Mouse (Mus musculus) thymus, postnatal 4 days (tissue): ENCODE measurements around the gene Ipo7.
A peak's percentile ranks its signal among the peaks of the same experiment; 100 is the strongest.
"Not testable (repeated sequence)": the region's sequence is repeated elsewhere in the genome, so short reads cannot be mapped to it uniquely, and the experiment has no call there.

Source experiments
- DNase-seq: peaks from one replicate; pipeline ENCODE4 v3.0.0; 2021

Gene Ipo7

DNA sequence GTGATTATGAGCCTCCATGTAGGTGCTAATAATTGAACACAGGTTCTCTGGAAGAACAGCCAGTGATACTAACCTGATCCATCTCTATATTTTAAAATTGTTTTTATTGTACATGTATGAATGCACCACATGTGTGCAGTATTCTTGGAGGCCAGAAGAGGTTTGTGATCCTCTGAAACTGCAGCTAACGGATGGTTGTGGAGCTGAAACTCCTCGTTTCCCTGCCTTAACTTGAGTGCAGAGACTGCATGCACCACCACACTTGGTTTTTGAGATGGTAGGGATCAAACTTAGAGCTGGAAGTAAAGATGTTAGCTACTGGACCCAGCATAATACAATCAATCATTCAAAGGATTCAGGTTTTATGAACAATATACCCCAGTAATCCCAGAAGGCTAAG is 8.5 kb downstream of the Ipo7 start:
- no peak for DNase-seq

DNA sequence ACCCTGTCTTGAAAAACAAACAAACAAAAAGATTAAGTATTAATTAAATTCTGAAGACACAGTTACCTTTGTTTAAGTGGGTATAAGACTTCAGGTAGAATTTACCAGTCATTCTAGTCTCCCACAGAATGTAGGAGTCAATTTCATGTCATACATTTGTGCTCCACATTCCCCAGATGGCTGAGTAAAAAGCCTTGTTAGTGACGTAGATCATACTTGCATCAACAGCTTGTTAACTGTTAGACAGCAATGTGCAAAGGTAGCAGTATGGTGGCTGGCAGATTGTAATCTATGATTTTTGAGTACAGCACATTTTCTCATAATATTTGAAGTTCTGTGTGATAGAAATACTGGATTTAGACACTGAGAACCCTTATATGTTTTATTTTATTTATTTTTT is 10.8 kb downstream of the Ipo7 start:
- DNase-seq: no peak

DNA sequence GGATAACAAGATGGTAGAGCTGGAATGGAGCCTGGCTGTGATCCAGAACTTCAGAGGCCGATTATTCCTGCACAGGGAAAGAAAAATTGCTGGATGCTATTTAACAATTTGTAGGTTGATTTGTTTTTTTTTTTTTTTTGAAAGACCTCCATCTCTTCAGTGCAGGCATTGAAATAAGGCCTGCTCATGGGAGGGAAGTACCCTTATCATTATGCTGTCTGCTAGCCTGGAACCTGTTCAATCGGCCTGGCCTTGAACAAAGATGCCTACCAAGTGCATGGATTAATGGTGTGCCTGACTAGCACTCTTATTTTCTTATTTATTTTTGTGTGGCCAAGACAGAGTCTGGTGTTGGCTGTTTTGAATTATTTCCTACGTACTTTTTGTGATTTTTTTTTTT is 12.3 kb downstream of the Ipo7 start:
- no peak for DNase-seq

DNA sequence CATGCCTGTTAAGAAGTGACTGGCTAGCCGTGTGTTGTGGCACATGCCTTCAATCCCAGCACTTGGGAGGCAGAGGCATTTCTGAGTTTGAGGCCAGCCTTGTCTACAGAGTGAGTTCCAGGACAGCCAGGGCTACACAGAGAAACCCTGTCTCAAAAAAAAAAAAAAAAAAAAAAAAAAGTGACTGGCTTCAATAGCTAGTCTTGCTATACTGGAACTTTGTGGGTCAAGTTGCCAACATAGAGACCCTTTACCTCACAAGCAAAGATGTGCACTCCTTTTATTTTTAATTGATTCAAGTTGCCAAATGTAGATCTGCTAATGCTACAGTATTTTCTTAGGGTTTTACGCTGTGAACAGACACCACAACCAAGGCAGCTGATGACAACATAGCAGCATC is 39.6 kb downstream of the Ipo7 start:
- not testable (repeated sequence) for DNase-seq

DNA sequence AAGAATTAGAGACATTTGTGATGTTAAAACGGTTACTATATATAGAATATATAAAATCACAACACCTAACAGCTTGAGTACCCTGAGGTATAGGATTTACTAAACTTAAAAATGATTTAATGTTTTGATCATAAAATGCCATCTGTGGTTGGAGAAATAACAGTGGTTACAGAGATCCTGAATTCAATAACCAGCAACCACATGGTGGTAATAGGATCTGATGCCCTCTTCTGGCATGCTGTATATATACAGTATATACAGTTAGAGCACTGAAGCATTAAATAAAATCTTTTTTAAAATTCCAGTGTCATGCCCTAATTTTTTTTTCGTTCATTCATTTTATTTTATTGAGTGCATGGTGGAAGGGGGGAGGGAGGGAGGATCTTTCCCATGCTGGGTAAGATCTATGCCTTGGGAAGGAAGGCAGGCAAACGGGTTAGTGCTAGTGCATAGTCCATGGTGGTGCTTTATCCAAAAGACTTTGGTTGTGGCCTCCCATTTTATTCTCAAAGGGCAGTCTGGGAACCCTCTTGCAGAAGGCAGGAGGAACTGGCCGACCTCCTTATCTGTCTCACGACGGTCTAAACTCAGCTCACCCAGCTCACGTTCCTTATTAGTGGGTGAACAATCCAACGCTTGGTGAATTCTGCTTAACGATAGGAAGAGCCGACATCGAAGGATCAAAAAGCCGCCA is 41.2 kb downstream of the Ipo7 start:
- peak; percentile 32 for DNase-seq

DNA sequence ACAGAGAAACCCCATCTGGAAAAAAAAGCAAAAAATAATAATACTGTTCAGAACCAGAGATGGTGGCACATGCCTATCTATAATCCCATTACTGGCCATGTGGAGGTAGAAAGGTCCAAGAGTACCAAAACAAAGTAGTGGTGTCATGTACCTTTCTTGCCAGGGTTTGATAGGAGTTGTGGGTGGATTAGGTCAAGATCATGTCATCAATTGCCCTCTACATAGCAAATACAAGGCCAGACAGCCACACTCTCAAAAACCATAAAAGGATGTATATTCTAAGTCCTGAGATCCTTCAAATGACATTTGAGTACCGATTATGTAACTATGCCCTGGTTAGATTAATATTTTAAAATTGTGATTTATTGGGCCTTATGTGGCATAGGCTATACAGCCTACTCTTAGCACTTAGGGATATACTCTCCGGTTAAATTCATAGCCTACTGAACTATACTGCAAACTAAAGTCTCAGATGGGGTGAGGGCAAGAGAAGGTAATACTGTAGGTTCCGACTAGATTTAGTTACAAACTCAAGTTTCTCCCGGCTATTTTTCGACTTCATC is 42.1 kb downstream of the Ipo7 start:
- DNase-seq: no peak

DNA sequence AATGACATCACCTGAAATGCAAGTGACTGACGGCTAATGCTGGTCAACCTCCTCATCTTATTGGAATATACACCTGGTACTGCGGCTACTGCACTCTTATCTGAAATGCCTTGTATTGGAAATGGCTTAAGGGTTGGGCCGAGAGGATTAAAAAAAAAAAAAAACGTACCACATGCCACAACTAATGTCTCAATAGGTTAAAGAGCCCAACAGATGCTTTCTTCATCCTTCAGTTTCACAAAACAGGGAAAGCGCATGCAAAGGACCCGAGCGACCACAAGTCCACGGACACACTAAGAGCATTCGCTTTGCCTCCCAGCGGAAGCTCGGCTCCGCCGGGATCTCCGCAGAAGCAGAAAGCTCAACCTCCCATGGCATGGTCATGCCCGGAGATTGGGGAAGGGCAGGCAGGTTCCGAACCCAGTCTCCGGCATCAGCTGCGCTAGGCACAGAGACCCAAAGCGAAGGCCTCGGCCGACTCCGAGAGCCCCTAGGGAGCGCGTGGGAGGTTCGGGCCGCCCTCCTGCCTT is 42.7 kb downstream of the Ipo7 start:
- DNase-seq: no peak

DNA sequence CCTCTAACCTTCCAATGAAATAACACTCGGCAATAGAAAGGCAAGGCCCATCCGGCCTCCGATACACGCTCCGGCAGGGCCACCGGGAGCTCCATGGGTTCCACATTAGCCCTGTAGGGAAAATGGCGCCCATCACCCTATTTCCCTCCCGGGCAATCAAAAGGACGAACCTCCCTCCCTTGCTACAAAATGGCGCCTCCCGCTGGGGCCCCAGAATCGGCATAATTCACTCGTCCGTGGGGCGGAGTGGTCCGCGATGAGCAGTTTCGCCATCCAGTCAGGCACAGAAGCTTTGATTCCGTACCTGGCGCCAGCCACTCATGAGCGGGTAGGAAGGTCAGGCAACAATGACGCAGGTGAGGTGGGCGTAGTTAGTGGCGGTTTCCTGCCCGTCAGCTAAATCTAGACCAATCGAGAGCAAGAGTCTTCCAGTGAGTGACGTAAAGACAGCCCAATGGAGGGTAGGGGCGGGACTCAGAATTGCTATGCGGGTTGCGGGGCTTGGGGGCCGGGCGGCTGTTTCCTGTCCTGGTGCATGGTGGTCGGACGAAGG is 43.2 kb downstream of the Ipo7 start, which contains the start of gene Zfp143:
TSS of gene Zfp143 (plus strand) at position 19 of the 553 bp plus-strand sequence.
- DNase-seq: peak; percentile 99

DNA sequence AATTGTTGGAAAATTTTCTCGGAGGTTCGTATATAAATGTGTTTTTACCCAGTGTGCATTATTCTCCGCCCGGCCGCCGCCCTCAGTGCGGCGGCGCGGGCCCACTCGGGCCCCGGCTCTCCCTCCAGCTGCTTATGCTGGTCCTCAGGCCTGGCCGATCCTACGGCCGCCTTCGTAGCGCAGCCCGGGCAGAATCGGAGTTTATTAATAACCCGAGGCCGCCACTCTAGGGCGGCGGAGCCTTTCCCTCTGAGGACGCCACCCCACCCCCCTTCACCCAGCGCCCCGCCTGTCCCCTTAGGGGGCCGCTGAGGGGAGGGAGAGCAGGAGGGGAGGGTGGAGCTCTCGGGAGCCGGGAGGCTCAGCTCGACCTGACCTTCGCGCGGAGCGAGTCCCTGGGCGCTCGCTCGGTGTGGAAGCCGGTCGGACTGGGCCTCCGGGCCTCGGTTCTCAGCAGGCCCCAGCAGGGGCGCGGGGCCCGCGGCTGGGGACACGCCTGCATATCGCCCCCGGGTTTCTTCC is 43.7 kb downstream of the Ipo7 start:
- peak; percentile 85 for DNase-seq

DNA sequence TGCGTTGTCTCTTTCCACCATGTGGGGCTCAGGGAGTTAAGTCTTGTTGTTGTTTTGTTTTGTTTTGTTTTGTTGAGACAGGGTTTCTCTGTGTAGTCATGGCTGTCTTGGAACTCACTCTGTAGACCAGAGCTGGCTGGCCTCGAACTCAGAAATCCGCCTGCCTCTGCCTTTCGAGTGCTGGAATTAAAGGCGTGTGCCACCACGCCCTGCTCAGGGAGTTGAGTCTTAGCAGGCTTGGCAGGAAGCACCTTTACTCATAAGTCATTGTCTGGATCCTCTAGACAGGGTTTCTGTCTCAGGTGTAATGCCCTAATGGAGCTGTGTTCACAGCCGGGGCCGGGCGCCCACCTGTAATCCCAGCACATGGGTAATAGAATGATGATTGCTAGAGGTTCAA is 45.7 kb downstream of the Ipo7 start:
- DNase-seq: no peak

DNA sequence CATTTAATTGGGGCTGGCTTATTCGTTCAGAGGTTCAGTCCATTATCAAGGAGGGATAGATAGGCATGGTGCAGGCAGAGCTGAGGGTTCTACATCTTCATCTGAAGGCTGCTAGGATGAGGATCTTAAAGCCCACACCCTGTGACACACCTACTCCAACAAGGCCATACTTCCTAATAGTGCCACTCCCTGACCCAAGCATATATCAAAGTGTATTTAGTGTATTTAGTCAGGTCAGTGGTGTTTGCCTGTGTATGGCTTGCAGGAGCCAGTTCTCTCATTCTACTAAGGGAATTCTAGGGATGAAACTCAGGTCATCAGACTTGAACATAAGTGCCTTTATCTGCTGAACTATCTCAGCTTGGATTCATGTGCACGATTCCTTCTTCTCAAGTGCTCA is 51.0 kb downstream of the Ipo7 start:
- DNase-seq: no peak

DNA sequence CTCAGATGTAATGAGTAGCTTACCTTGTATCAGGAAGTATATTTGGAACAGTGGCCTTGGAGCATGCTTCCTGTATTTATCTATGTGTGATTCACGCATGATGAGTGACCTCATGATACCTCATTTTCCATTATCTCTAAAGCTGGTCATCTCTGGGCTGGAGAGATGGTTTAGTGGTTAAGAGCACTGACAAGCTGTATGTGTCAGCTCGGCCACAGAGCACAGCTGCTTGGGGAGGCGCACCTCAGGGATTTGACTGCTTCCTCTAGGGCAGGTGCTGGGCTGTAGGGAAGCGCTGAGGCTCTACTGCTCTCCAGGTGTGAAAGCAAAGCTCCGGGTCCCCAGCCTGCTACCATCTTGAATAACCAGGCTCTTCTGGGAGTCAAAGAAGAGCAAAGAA is 60.1 kb downstream of the Ipo7 start:
- no peak for DNase-seq

DNA sequence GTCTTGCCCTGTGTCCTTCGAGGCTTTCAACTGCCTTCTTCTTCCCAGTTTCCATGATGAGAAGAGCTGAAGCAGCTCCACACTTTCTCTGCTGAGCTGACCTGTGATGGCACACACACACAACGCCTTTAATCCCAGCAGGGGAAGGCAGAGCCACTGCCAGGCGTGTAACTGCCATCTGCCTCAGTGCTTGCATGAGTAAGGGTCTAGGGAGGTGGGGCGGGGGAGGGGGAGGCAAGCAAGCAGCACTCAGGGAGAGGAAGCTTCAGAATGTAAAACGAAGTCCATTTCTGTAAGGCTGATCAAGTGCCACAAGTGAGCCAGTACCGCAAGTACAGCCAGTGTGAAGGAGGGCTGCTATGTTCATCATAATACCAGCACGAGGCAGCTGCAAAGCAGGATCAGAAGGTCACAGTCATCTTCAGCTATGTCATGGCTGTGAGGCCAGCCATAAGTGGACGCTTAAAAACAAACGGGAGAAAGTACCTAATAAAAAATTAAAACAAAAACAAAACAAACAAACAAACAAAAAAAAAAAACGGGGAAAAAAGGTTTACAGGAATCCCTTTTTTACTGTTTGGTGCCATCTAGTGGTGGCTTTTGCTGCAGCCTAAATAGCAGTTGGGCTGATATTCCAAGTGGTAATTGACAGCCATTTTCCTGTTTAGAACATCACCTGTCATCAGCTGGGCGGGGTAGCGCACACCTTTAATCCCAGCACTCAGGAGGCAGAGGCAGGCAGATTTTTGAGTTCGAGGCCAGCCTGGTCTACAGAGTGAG is 65.5 kb downstream of the Ipo7 start:
- DNase-seq: peak; percentile 69

DNA sequence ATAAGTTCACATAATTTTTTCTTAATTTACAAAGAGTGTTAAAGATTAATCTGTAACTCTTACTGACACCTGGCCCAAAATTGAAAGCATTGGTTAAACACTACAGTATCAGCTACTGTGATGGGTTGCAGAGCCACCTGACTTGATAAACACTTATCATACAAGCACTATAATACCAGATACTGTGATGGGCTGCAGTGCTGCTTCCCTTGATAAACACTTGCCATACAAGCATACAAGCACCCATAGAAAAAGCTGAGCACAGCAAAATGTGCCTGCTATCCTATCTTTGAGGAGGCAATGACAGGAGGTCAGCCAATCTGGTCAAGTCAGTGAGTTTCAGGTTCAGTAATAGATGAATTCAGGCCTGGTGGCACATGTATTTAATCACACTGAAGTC is 67.1 kb downstream of the Ipo7 start:
- no peak for DNase-seq

DNA sequence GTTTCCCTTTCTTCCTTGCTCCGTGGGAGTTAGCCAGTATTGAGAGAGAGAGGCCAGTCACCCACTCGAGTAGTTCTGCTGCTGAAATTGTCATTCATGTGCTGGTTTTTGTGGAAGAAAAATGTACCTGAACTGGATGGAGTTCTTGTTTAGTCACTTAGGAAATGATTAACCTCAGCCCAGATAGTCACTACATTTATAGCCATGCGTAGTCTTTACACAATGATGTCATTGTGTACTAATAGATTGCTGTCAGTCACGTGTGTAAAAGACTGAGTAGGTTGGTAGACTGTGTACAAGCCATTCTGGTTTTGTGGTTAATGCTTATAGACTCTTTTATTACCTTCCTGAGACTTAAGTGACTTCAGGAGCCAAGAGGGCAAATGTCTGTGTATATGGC is 69.8 kb downstream of the Ipo7 start:
- no peak for DNase-seq

DNA sequence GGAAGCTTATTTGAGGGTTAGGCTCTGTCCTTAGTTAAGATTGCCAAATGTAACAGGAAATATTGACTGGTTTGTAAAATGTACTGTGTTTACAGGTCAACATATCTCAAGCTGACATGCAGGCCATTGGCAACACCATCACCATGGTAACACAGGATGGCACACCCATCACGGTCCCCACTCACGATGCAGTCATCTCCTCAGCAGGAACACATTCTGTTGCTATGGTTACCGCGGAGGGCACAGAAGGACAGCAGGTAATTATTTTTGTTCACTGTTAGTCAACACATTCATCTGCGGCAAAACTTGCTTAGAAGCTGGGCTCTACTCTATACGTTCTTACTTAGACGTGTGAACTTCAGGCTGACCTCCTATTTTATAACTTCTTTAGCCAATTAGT is 73.6 kb downstream of the Ipo7 start:
- no peak for DNase-seq

DNA sequence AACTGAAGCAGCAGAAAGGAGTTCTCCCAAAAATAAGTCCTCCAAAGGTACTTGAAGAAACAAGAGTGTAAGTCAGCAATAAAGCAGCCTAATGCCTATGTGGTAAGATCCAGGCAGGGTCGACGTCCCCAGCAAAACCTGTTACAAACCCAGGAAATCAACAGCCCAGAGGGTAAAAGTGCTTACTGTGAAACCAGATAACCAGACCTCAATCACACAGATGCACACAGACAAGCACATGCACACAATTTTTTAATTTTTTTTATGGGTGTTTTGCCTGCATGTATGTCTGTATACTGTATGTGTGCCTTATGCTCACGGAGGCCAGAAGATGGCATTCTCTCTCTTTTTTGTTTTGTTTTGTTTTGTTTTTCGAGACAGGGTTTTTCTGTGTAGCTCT is 78.3 kb downstream of the Ipo7 start:
- no peak for DNase-seq

DNA sequence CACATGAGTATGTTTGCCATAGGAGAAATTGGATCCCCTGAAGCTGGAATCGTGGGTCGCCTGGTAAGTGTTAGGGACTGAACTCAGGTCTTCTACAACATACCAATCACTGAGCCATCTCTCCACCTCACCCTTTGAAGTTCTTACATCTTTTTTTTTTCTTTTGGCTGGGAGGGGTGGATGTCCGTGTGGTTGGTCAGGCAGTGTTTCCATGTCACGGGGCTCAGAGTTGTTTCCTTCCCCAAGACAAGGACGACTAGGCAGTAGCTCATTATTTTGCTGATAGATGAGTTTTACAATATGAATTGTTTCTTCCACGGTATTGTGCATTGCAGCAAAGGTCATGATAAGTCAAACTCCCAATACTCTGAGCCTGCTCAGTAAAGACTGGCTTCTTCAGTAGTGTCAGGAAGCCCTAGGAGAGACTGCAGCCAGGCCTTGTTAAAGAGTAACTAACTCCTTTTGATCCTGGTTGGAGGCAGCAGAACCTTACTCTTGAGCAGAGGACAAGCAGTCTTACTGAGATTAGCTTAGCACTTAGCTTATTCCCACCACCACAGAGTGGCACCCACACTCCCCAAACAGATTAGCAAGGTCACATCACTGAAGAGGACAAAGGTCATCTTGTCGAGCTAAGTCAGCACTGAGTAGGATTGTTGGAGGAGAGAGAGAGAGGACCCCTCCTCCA is 79.2 kb downstream of the Ipo7 start:
- DNase-seq: no peak

DNA sequence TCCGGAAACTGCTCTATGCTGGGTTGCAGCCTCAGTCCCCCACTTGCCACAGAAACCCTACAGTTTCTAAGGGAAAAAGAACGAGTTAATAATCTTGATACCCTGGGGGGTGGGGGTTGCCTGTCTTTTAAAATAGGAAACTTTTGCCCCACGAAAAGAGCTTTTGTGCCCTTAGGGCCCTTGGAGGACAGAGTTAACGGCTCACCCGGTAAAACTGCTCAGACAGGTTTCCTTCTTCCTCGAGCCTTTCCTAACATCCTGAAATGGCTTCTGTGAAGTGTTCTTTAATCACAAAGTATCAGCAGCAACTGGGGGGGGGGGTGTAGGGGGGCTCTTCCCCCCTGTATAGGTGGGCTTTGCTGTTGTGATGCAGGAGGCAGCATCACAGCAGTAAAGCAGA is 82.8 kb downstream of the Ipo7 start:
- no peak for DNase-seq

DNA sequence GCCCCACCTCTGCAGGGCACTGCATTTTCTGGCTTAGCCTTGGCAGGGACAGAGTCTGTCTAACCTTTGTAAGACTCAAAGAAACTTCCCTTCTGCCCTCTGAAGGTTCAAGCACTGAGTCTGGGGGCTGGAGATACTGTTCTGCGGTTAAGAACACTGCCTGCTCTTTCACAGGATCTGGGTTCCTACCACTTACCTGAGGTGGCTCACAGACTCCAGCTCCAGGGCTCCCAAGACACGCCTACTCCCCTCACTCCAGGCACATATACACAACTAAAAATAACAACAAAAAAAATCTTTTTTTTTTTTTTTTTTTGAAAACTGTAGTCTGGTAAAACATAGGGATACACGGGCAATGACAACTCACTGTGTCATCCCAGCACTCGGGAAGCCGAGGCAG is 83.2 kb downstream of the Ipo7 start:
- no peak for DNase-seq

DNA sequence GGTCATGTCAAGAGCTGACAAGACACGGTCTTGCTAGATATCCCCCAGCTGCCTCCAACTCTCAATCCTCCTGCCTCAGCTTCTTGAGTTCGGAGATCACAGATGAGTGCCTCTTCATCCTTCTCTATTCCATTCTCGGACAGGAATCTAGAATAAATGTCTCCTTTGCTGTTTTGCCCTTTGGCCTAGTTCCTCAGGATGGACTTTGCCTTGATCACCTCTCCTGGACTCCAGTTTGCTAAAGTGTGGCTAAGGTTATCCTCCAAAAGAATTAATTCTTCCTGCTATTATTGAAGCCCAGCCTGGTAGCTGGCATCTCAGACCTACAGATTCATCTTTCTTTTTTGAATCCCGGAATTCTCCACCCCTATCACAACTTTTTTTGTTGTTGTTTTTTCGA is 87.0 kb downstream of the Ipo7 start:
- DNase-seq: no peak
